Mouse (Mus musculus) liver, adult 2 months (tissue): ENCODE results near the gene Tedc2. TPM values are rescaled to one million over a fixed set of nuclear protein-coding genes. Genes with fewer than 3 reads are reported as not detected.

Experiments
- DNase-seq: peaks from one replicate; pipeline ENCODE4 v3.0.0-alpha.2; 2011; ENCODE audit warnings: low read depth, low spot score; ENCODE audit errors: extremely low read depth
- H3K27ac ChIP-seq: fragments of 200-500 bp; replicated peaks from 2 replicates; pipeline ENCODE4 v1.5.1; 2012; ENCODE audit warnings: low read depth, mild to moderate bottlenecking, control low read depth, inconsistent platforms, low read length; ENCODE audit not compliant: insufficient read depth
- H3K27me3 ChIP-seq: fragments of 200-500 bp; 2 replicates; pipeline ENCODE4 v1.6.1; 2012; ENCODE audit warnings: mild to moderate bottlenecking, moderate library complexity, low read length, inconsistent platforms; ENCODE audit not compliant: control insufficient read depth, insufficient read depth
- H3K36me3 ChIP-seq: fragments of 200-500 bp; 2 replicates; pipeline ENCODE4 v1.6.1; 2012; ENCODE audit warnings: low read length, inconsistent platforms; ENCODE audit not compliant: control insufficient read depth, insufficient read depth
- H3K4me1 ChIP-seq: fragments of 200-500 bp; 2 replicates; pipeline ENCODE4 v1.6.1; 2011; ENCODE audit warnings: low read length; ENCODE audit not compliant: control insufficient read depth, insufficient read depth
- H3K4me3 ChIP-seq: fragments of 200-500 bp; 2 replicates; pipeline ENCODE4 v1.5.1; 2011; ENCODE audit warnings: low read depth, mild to moderate bottlenecking, control low read depth, low read length, moderate library complexity; ENCODE audit not compliant: insufficient read depth
- H3K79me2 ChIP-seq: fragments of 200-500 bp; 2 replicates; pipeline ENCODE4 v1.6.1; 2012; ENCODE audit warnings: inconsistent platforms, mild to moderate bottlenecking, low read length, moderate library complexity; ENCODE audit not compliant: control insufficient read depth, insufficient read depth
- H3K9ac ChIP-seq: fragments of 200-500 bp; 2 replicates; pipeline ENCODE4 v1.6.1; 2012; ENCODE audit warnings: low read depth, mild to moderate bottlenecking, control low read depth, inconsistent platforms, low read length
- CTCF ChIP-seq: fragments of 200-500 bp; IDR thresholded peaks from 2 replicates; pipeline ENCODE4 v1.5.1; 2011; ENCODE audit warnings: low read depth, low read length, control low read depth
- POLR2A ChIP-seq: fragments of 200-500 bp; IDR thresholded peaks from 2 replicates; pipeline ENCODE4 v1.6.1; 2011; ENCODE audit warnings: low read length, control low read depth; ENCODE audit not compliant: insufficient read depth; ENCODE audit errors: extremely low read depth
- WGBS: fragments of 180-500 bp; shearing (Covaris S2); methylation state at CpG from one replicate; pipeline ENCODE4 v1.1.7; 2018; 5-methylcytosine and 5-hydroxymethylcytosine counted together
- polyA plus RNA-seq: library from polyadenylated mRNA; depleted of rRNA; stranded (reverse); fragments of >200 nt; gene quantifications from 2 replicates; pipeline ENCODE4 v1.2.3, GENCODE M21; 2012
- total RNA-seq: library from RNA; depleted of rRNA; stranded (reverse); fragments of >200 nt; gene quantifications from 2 replicates; pipeline ENCODE4 v1.2.3, GENCODE M21; 2014

Gene Tedc2
- total and polyA plus RNA-seq, 2 experiments = 53.2 to 61.4 TPM

DNA sequence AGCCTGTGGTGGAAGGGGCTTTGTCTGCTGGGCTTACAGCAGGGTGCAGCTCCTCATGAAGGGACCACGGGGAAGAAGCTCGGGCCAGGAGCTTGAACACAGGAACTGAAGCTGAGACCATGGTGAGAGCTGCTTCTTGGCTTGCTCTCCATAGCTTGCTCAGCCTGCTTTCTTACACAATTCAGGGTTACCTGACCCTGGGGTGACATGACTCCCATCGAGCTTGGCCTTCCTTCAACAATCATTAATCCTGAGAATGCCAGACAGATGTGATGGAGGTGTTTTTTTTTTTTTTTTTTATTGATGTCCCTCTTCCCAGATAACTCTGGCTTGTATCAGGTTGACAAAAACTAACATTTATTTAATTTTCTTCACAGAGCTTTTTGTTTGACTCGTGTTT is 38.3 kb upstream of the Tedc2 start:
- DNase-seq = peak; percentile 93
- peaks cover 4% of the 10 kb centered on the region for H3K4me1 ChIP-seq
- H3K27ac ChIP-seq = peak overlapping the region; percentile 14; the same call in 1 of the 2 replicates
- no peaks in the 10 kb centered on the region for H3K36me3 ChIP-seq
- H3K9ac ChIP-seq = no peak overlapping the region
- no peak overlapping the region for H3K4me3 ChIP-seq
- H3K79me2 ChIP-seq = no peaks in the 10 kb centered on the region
- no peaks in the 10 kb centered on the region for H3K27me3 ChIP-seq
- 24% methylated on average over 4 of the region's 4 CpGs for WGBS
- TF ChIP-seq POLR2A (no peak), CTCF (no peak)

DNA sequence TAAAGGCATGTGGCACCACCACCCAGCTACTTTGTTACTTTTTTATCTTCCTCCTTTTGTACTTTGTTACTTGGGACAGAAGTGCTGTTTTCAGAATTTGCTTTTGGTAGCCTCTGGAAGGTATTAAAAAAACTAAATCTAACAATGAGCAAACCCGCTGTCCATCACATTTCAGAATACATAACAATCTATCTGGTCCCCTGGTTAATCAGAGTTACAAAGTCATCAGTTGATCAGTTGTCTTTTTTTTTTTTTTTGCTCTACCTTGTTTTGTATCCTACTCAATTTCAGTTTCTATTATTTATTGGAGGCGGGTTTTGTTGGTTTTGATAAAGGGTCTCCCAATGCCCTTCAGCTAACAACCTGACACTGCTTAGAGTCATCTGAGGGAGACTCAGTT is 31.7 kb upstream of the Tedc2 start:
- H3K4me1 ChIP-seq = peaks cover 7% of the 10 kb centered on the region
- WGBS = 100% methylated on average over 2 of the region's 2 CpGs
- DNase-seq = no peak
- H3K79me2 ChIP-seq = no peaks in the 10 kb centered on the region; the same call in 1 of the 2 replicates
- H3K36me3 ChIP-seq = no peaks in the 10 kb centered on the region
- TF ChIP-seq CTCF (no peak), POLR2A (no peak)
- no peak overlapping the region for H3K4me3 ChIP-seq
- H3K9ac ChIP-seq = no peak overlapping the region
- H3K27ac ChIP-seq = no peak overlapping the region
- no peaks in the 10 kb centered on the region for H3K27me3 ChIP-seq

DNA sequence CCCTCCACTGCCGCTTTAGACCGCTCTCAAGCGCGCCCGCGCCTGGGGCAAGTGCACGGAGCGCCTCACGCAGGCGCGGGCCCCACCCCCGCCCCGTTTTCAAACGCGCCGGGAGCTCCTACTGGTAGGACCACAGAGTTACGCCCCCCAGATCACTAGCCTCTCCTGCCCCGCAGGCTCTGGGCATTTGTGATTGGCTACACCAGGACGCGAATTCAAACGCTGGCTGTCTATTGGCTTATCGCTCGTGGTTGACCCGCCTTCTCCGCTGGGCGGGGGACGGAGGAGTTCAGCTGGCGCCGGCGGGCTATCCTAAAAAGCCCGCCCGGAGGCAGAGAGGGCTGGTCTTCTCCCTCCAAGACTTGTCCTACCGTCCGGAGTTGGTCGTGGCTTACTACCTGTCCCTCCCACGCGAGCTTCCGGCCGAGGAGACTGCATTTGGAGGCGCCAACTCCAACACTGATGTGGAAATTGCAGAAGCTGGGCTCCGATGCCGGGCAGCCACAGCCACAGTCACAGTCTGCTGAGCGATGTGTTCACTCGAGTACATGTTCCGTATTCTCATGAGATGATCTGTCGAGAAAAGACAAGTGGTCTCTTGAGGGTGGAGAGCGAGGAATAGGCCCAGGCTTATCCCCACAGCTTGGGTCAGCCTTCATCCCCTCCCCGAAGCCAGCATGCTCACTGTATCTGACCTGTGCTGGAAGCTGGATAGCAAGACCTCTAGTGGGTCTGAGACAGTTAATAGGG is 30.8 kb upstream of the Tedc2 start, which contains the start of gene Ccnf:
TSS of gene Ccnf (minus strand) at position 165 of the 750 bp plus-strand sequence.
- peak; percentile 96 for DNase-seq
- TF ChIP-seq CTCF = no peak
- TF ChIP-seq POLR2A = peak; percentile 75; the same call in 1 of the 2 replicates
- Histone ChIP-seq H3K27ac (peak within 1 kb of the TSS; percentile 0; the same call in 1 of the 2 replicates), H3K9ac (peak within 1 kb of the TSS; percentile 72), H3K79me2 (no peaks in the 10 kb centered on the region; the same call in 1 of the 2 replicates), H3K27me3 (no peaks in the 10 kb centered on the region), H3K36me3 (no peaks in the 10 kb centered on the region), H3K4me1 (peaks cover 9% of the 10 kb centered on the region), H3K4me3 (peak within 1 kb of the TSS; percentile 75)
- under 1% methylated on average over 48 of the region's 48 CpGs for WGBS

DNA sequence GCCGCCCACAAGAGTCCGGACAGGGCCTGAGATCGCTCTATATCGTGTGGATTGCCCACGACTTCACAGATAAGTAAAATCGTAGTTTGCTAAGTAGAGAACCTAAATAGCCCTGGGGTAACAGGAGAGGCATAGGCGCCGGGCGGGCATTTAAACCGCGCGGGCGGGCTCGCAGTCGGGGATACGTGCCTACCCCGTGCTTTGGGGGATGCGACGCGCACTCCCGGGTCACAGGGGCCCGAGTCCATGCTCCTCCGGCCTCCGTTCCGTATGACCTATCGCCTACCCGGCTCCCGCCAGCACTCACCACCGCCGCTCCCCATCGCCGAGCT is 30.3 kb upstream of the Tedc2 start:
- no peak overlapping the region for H3K27ac ChIP-seq
- no peaks in the 10 kb centered on the region for H3K27me3 ChIP-seq
- no peaks in the 10 kb centered on the region for H3K36me3 ChIP-seq
- no peak for TF ChIP-seq POLR2A
- no peak for TF ChIP-seq CTCF
- no peak for DNase-seq
- H3K79me2 ChIP-seq = no peaks in the 10 kb centered on the region; the same call in 1 of the 2 replicates
- peak overlapping the region; percentile 72 for H3K9ac ChIP-seq
- under 1% methylated on average over 32 of the region's 32 CpGs for WGBS
- H3K4me3 ChIP-seq = peak overlapping the region; percentile 75
- peaks cover 11% of the 10 kb centered on the region for H3K4me1 ChIP-seq

DNA sequence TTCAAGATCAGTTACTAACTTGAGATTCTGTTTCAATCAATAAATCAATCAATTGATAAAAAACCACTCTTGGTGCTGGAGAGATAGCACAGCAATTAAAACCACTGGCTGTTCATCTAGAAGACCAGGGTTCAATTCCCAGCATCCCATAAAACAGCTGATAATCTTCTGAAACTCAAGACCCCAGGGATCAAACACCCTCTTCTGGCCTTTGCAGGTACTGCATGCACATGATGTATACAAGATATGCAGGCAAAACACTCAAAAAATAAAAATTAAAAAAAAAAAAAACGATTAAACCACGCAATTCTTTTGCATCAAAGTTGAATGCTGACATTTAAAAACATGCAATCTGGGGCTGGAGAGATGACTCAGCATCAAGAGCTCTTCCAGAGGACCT is 28.0 kb upstream of the Tedc2 start:
- H3K79me2 ChIP-seq = no peaks in the 10 kb centered on the region; the same call in 1 of the 2 replicates
- no peak overlapping the region for H3K4me3 ChIP-seq
- no peak overlapping the region for H3K27ac ChIP-seq
- peaks cover 9% of the 10 kb centered on the region for H3K4me1 ChIP-seq
- DNase-seq = no peak
- TF ChIP-seq POLR2A (no peak), CTCF (no peak)
- peaks cover 3% of the 10 kb centered on the region; the same call in 1 of the 2 replicates for H3K36me3 ChIP-seq
- H3K9ac ChIP-seq = no peak overlapping the region
- no peaks in the 10 kb centered on the region for H3K27me3 ChIP-seq
- WGBS = 95% methylated on average over 2 of the region's 2 CpGs

DNA sequence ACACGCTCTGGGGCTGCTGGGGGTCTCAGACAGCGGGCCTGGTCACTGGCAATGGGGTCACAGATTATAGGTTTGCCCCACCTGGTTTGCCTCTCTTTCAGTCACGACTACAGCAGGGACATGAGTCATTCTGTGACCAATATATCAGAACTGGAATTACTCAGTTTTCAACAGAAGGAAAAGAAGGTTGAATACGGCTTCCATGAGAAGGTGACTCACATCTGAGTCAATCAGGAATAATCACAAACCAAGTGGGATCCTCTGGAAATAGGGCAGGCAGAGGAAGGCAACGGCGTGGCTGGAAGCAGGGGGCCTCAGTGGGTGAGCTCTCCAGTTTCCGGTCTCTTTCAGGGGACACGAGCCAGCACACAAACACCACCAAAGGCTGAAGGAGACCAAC is 23.4 kb upstream of the Tedc2 start:
- peaks cover 9% of the 10 kb centered on the region for H3K4me1 ChIP-seq
- DNase-seq = no peak
- H3K79me2 ChIP-seq = no peaks in the 10 kb centered on the region
- no peak for TF ChIP-seq CTCF
- TF ChIP-seq POLR2A = no peak
- no peak overlapping the region; the same call in 1 of the 2 replicates for H3K27ac ChIP-seq
- peaks cover 3% of the 10 kb centered on the region; the same call in 1 of the 2 replicates for H3K36me3 ChIP-seq
- H3K4me3 ChIP-seq = no peak overlapping the region
- 98% methylated on average over 8 of the region's 8 CpGs for WGBS
- no peak overlapping the region for H3K9ac ChIP-seq
- no peaks in the 10 kb centered on the region for H3K27me3 ChIP-seq
